Mouse (Mus musculus) forebrain, embryonic 11.5 days (tissue): ENCODE data around the gene Map3k5. TPM values are rescaled to one million over a fixed set of nuclear protein-coding genes. Genes with fewer than 3 reads are reported as not detected.

ENCODE experiments used
- polyA plus RNA-seq: library from polyadenylated mRNA; unstranded; fragments of >200 nt; fragmentation: Nextera tagmentation; extraction: Ambion mirVana; gene quantifications from 2 replicates; pipeline ENCODE4 v1.2.1, GENCODE M21; 2014

Gene Map3k5
- polyA plus RNA-seq, 1 experiment from 2014 or later, result 0.49 TPM

Other genes with a start within 250 kb of the Map3k5 start
- not detected in 2 replicates for gene Il20ra, start 221.9 kb upstream of the Map3k5 start, polyA plus RNA-seq
- gene Slc35d3, start 83.0 kb upstream of the Map3k5 start, polyA plus RNA-seq, result 0.52 and 0.69 TPM in 2 replicates
- gene Pex7, start 26.8 kb upstream of the Map3k5 start, polyA plus RNA-seq, result 27.2 and 28.0 TPM in 2 replicates
- 8.0 and 8.2 TPM in 2 replicates for gene Map7, start 214.0 kb downstream of the Map3k5 start, polyA plus RNA-seq